ENCODE assay signal across 15 mouse cellular contexts in genomic region chr2:125932734-125933133, GRCm38 (mm10).
A peak's percentile ranks its signal among the peaks of the same experiment; 100 is the strongest.
DNase-seq lines count a peak whose midpoint lies in the region; ATAC-seq and TF ChIP-seq lines count a peak whose summit lies in the region.
"Had no signal": no experiment of that assay in that cellular context is flagged by ENCODE, and none has a peak within 500 bp of the region (broad histone marks: within the 10 kb centered on the region; RNA-seq: fewer than 3 reads in every experiment).

No protein-coding gene starts in this region.

- no peak overlapping the region for H3K4me2 ChIP-seq in kidney, embryonic 15.5 days
- H3K4me2 ChIP-seq in limb, embryonic 11.5 days (ENCODE audit: low read depth, severe bottlenecking): no peak overlapping the region
- H3K4me2 ChIP-seq in midbrain, embryonic 13.5 days (replicated peaks): no peak overlapping the region
- H3K4me2 ChIP-seq: midbrain, embryonic 15.5 days had no signal

- H3K36me3 ChIP-seq in kidney, adult 2 months (ENCODE audit: control insufficient read depth, insufficient read depth, low read length): peaks cover 2% of the 10 kb centered on the region; the same call in 1 of the 2 replicates
- peaks cover 31% of the 10 kb centered on the region for H3K36me3 ChIP-seq in kidney, embryonic 15.5 days
- H3K36me3 ChIP-seq in limb, embryonic 11.5 days (ENCODE audit: control insufficient read depth, insufficient read depth, low read length): no peaks in the 10 kb centered on the region; the same call in 1 of the 2 replicates
- peaks cover 16% of the 10 kb centered on the region for H3K36me3 ChIP-seq in midbrain, embryonic 13.5 days
- H3K36me3 ChIP-seq: midbrain, embryonic 15.5 days had no signal

- H3K4me1 ChIP-seq in kidney, adult 2 months (ENCODE audit: control insufficient read depth, insufficient read depth, low read length): no peaks in the 10 kb centered on the region
- 0 out of 2 replicates have a peak, but pooled peaks cover 3% of the 10 kb centered on the region for H3K4me1 ChIP-seq in kidney, embryonic 15.5 days
- peaks cover 7% of the 10 kb centered on the region for H3K4me1 ChIP-seq in limb, embryonic 11.5 days (ENCODE audit: control insufficient read depth, insufficient read depth, low read length)
- H3K4me1 ChIP-seq in midbrain, embryonic 13.5 days (replicated peaks): no peaks in the 10 kb centered on the region
- H3K4me1 ChIP-seq: midbrain, embryonic 15.5 days had no signal

- H3K4me3 ChIP-seq in kidney, adult 2 months (ENCODE audit: insufficient read depth, low read depth, low read length): no peak overlapping the region
- H3K4me3 ChIP-seq in kidney, embryonic 15.5 days (replicated peaks): no peak overlapping the region
- H3K4me3 ChIP-seq in limb, embryonic 11.5 days (ENCODE audit: low read depth, low read length): no peak overlapping the region
- H3K4me3 ChIP-seq in midbrain, embryonic 13.5 days (replicated peaks): no peak overlapping the region
- H3K4me3 ChIP-seq: midbrain, embryonic 15.5 days had no signal

- TF ChIP-seq POLR2A in kidney, adult 2 months (IDR thresholded peaks at IDR 0.05; ENCODE audit: low read depth, low read length): no peak

- H3K9ac ChIP-seq in kidney, embryonic 15.5 days: no peak overlapping the region
- H3K9ac ChIP-seq in limb, embryonic 11.5 days (ENCODE audit: low read length): no peak overlapping the region
- no peak overlapping the region for H3K9ac ChIP-seq in midbrain, embryonic 13.5 days (replicated peaks)
- H3K9ac ChIP-seq: liver, embryonic 14.5 days; midbrain, embryonic 15.5 days had no signal

- H3K9me3 ChIP-seq in kidney, embryonic 15.5 days (replicated peaks): no peaks in the 10 kb centered on the region
- no peaks in the 10 kb centered on the region for H3K9me3 ChIP-seq in limb, embryonic 11.5 days (ENCODE audit: control insufficient read depth, low read length)
- no peaks in the 10 kb centered on the region for H3K9me3 ChIP-seq in midbrain, embryonic 13.5 days
- H3K9me3 ChIP-seq: midbrain, embryonic 15.5 days had no signal

- H3K27ac ChIP-seq in kidney, adult 2 months (ENCODE audit: insufficient read depth, low read depth, low read length): 0 out of 2 replicates have a peak overlapping the region, but pooled peaks have one; percentile 26
- no peak overlapping the region for H3K27ac ChIP-seq in kidney, embryonic 15.5 days
- H3K27ac ChIP-seq in limb, embryonic 11.5 days (replicated peaks; ENCODE audit: low read depth, low read length): no peak overlapping the region
- no peak overlapping the region for H3K27ac ChIP-seq in midbrain, embryonic 13.5 days
- H3K27ac ChIP-seq: liver, embryonic 14.5 days; midbrain, embryonic 15.5 days had no signal

- peak; percentile 31 for DNase-seq in kidney, adult 2 months
- peak; percentile 31 for DNase-seq in A20 (ENCODE audit: low read depth, low spot score)
- DNase-seq in embryo, embryonic 11 days: peak; percentile 32
- no peak for DNase-seq in limb, embryonic 11.5 days (ENCODE audit: low spot score)
- no peak for DNase-seq in right cerebral cortex, postnatal 36 days (ENCODE audit: low spot score in 2 of 2)
- DNase-seq in urinary bladder, postnatal 36 days (ENCODE audit: low spot score in 2 of 2): no peak
- DNase-seq: adrenal gland, postnatal 25 days; gastrocnemius, postnatal 14 days; heart, postnatal 4 days; right cerebral cortex, postnatal 4 days; thymus, postnatal 4 days had no signal

- ATAC-seq in kidney, embryonic 15.5 days (replicated peaks; ENCODE audit: low FRiP score): no peak; the same call in 1 of the 2 replicates
- peak; percentile 57; the same call in 1 of the 2 replicates for ATAC-seq in limb, embryonic 11.5 days (ENCODE audit: insufficient number of reproducible peaks, low FRiP score, low TSS enrichment, low read depth)
- ATAC-seq in midbrain, embryonic 13.5 days: no peak
- ATAC-seq: midbrain, embryonic 15.5 days had no signal

- no peaks in the 10 kb centered on the region for H3K27me3 ChIP-seq in kidney, adult 2 months (replicated peaks; ENCODE audit: control insufficient read depth, insufficient read depth, low read length)
- H3K27me3 ChIP-seq in kidney, embryonic 15.5 days: no peaks in the 10 kb centered on the region
- H3K27me3 ChIP-seq in limb, embryonic 11.5 days (ENCODE audit: control insufficient read depth, insufficient read depth, low read length): no peaks in the 10 kb centered on the region
- no peaks in the 10 kb centered on the region for H3K27me3 ChIP-seq in midbrain, embryonic 13.5 days
- H3K27me3 ChIP-seq: midbrain, embryonic 15.5 days had no signal

- TF ChIP-seq CTCF in kidney, adult 2 months (conservative IDR thresholded peaks at IDR 0.05; ENCODE audit: insufficient read depth, insufficient read length, low read depth, low read length): no peak

Comparison
In these comparisons a context has a peak if more than half of its experiments do, and no peak if none do; other contexts are left out.
1. DNase-seq: peak in kidney, adult 2 months (single experiment), A20 (single experiment) and embryo, embryonic 11 days (single experiment); none in limb, embryonic 11.5 days (single experiment), right cerebral cortex, postnatal 36 days (0 of 2) and urinary bladder, postnatal 36 days (0 of 2).